Mouse (Mus musculus) intestine, embryonic 16.5 days (tissue): ENCODE measurements around the gene Plekhb2. TPM values are rescaled to one million over a fixed set of nuclear protein-coding genes. Genes with fewer than 3 reads are reported as not detected.

ENCODE experiments used
- ATAC-seq: fragments of 200-750 bp; cut with Nextera tagmentation; 2 replicates; pipeline ENCODE4 v1.8.0; 2017; ENCODE audit warnings: moderate TSS enrichment, moderate library complexity
- H3K27ac ChIP-seq: fragments of 300-500 bp; sonication (generic); 2 replicates; pipeline ENCODE4 v1.5.1; 2014; ENCODE audit warnings: mild to moderate bottlenecking, low read length
- H3K27me3 ChIP-seq: fragments of 300-500 bp; sonication (generic); replicated peaks from 2 replicates; pipeline ENCODE4 v1.6.1; 2014; ENCODE audit warnings: low read length, control low read depth, mixed read lengths; ENCODE audit not compliant: control insufficient read depth, insufficient read depth
- H3K36me3 ChIP-seq: fragments of 300-500 bp; sonication (generic); 2 replicates; pipeline ENCODE4 v1.6.1; 2014; ENCODE audit warnings: low read length, control low read depth; ENCODE audit not compliant: control insufficient read depth, insufficient read depth
- H3K4me1 ChIP-seq: fragments of 300-500 bp; sonication (generic); 2 replicates; pipeline ENCODE4 v1.6.1; 2014; ENCODE audit warnings: low read length, control low read depth, mixed read lengths; ENCODE audit not compliant: control insufficient read depth, insufficient read depth
- H3K4me2 ChIP-seq: fragments of 300-500 bp; sonication (generic); 2 replicates; pipeline ENCODE4 v1.6.1; 2014; ENCODE audit warnings: low read depth, low read length, control low read depth
- H3K4me3 ChIP-seq: fragments of 300-500 bp; sonication (generic); 2 replicates; pipeline ENCODE4 v1.5.1; 2014; ENCODE audit warnings: mild to moderate bottlenecking, low read length
- H3K9ac ChIP-seq: fragments of 300-500 bp; sonication (generic); 2 replicates; pipeline ENCODE4 v1.6.1; 2014; ENCODE audit warnings: low read depth, low read length
- H3K9me3 ChIP-seq: fragments of 300-500 bp; sonication (generic); 2 replicates; pipeline ENCODE4 v1.6.1; 2016; ENCODE audit warnings: low read length, control low read depth; ENCODE audit not compliant: control insufficient read depth
- WGBS: fragments of 180-500 bp; shearing (Covaris S2); extraction: QIAGEN DNeasy Blood & Tissue Kit; methylation state at CpG from one replicate; pipeline ENCODE4 v1.1.7; 2014; 5-methylcytosine and 5-hydroxymethylcytosine counted together
- polyA plus RNA-seq: library from polyadenylated mRNA; unstranded; fragments of >200 nt; fragmentation: Nextera tagmentation; extraction: Ambion mirVana; gene quantifications from 2 replicates; pipeline ENCODE4 v1.2.1, GENCODE M21; 2015

Plekhb2 gene
- polyA plus RNA-seq, 1 experiment from 2014 or later, result 118 TPM

DNA sequence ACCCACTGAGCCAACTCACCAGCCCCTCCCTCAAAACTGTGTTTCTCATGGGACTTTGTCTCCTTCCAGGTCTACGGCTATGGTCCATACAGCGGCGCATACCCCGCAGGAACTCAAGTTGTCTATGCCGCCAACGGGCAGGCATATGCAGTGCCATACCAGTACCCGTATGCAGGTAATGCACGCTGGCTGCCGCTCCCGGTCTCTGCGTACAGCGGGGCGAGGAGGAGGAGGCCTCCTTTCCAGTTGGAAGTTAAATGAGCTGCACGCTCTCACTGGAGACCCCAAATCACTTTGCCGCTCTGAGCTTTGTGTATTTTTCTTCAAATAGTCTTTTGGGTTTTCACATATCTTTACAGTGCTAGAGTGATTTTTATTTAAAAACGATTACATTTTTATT, 19.5 kb downstream of the Plekhb2 start:
- Histone ChIP-seq H3K27me3 (no peaks in the 10 kb centered on the region), H3K4me1 (no peaks in the 10 kb centered on the region), H3K27ac (no peak overlapping the region), H3K9me3 (no peaks in the 10 kb centered on the region), H3K4me3 (no peak overlapping the region), H3K36me3 (peaks cover 14% of the 10 kb centered on the region; the same call in 1 of the 2 replicates), H3K4me2 (no peak overlapping the region), H3K9ac (no peak overlapping the region)
- ATAC-seq, result no peak
- 96% methylated on average over 16 of the region's 16 CpGs for WGBS

DNA sequence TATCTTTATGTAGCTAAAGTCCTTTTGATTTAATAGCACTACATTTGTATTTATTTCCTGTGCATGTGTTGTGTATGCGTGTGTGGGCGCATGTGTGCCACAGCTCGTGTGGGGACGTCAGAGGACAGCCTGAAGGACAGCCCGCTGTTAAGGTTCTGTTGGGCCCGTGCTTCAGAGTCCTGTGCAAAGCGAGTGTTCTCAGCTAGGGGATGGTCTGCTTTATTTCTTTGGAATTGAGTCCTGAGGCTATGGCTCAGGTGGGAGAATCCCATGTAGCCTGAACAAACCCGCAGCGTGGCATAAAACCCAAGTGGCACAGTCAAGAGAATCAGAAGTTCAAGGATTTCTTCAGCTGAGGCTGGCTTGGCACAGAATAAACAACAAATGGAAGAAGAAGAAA, 21.4 kb downstream of the Plekhb2 start:
- Histone ChIP-seq H3K27ac (no peak overlapping the region), H3K9ac (no peak overlapping the region), H3K4me2 (no peak overlapping the region), H3K27me3 (no peaks in the 10 kb centered on the region), H3K9me3 (no peaks in the 10 kb centered on the region), H3K4me1 (no peaks in the 10 kb centered on the region), H3K36me3 (peaks cover 18% of the 10 kb centered on the region), H3K4me3 (no peak overlapping the region)
- no peak for ATAC-seq
- 93% methylated on average over 9 of the region's 9 CpGs for WGBS

DNA sequence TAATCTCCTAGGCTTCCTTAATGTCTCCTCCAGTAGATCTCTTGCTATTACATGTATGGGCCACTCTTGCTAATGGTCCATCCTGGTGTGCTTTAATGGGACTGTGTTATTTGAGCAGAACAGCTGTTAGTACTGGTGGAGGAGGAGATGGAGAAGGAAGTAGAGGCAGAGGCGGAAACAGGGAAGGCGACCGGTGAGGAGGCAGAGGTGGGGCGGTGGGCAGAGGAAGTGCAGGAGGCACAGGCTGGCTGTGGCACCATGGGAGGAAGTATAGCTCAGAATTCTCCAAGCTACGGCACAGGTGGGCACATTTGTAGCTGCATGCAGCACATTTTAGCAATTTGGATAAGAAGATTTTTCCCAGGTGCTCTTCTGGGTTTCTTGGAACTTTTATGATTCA, 23.8 kb downstream of the Plekhb2 start:
- Histone ChIP-seq H3K9ac (no peak overlapping the region), H3K27ac (no peak overlapping the region), H3K4me2 (no peak overlapping the region), H3K4me1 (no peaks in the 10 kb centered on the region), H3K36me3 (peaks cover 16% of the 10 kb centered on the region), H3K27me3 (no peaks in the 10 kb centered on the region), H3K4me3 (no peak overlapping the region), H3K9me3 (no peaks in the 10 kb centered on the region)
- no peak for ATAC-seq
- WGBS, result 88% methylated on average over 5 of the region's 5 CpGs

DNA sequence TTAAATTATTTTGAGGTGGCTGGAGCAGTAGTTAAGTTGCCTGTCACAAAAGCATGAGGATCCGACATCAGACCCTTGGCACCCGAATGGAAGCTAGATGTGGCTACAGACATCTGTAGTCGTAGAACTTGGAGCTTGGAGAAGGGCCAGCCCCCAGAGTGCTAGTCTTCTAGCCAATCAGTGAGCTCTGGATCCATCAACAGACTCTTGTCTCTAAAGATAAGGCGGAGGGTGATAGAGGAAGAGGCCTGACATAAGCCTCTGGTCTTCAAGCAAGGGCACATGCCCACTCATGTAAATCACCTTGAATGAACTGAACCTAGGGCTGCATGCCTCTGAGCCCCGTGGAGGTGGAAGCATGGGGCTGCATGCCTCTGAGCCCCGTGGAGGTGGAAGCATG, 29.8 kb downstream of the Plekhb2 start:
- H3K4me3 ChIP-seq, result no peak overlapping the region
- H3K9ac ChIP-seq, result no peak overlapping the region
- H3K27me3 ChIP-seq, result no peaks in the 10 kb centered on the region
- no peak overlapping the region for H3K27ac ChIP-seq
- H3K4me2 ChIP-seq, result no peak overlapping the region
- peaks cover 4% of the 10 kb centered on the region; the same call in 1 of the 2 replicates for H3K36me3 ChIP-seq
- H3K9me3 ChIP-seq, result peaks cover 3% of the 10 kb centered on the region; the same call in 1 of the 2 replicates
- WGBS, result 82% methylated on average over 6 of the region's 6 CpGs
- no peak for ATAC-seq
- H3K4me1 ChIP-seq, result no peaks in the 10 kb centered on the region

DNA sequence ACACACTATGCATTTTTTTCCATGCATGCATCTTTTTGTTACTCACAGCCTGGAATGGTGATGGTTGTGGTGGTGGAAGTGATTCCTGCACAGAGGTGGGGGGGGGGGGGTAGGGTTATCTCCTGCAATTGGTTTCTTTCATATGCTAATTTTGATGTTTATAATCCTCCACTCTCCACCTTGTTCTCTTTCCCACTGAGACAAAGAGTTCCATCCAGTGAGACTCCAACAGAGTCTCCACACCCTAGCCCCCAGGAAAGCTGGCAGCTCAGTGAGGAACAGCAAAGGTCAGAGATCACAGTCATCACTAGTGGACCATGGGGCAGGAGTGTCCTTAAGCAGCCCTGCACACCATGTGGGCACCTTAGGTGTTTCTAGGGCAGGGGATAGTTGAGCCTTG, 34.0 kb downstream of the Plekhb2 start:
- Histone ChIP-seq H3K4me1 (no peaks in the 10 kb centered on the region), H3K9ac (no peak overlapping the region), H3K36me3 (no peaks in the 10 kb centered on the region), H3K4me2 (no peak overlapping the region), H3K4me3 (no peak overlapping the region), H3K9me3 (peaks cover 3% of the 10 kb centered on the region; the same call in 1 of the 2 replicates), H3K27ac (no peak overlapping the region), H3K27me3 (no peaks in the 10 kb centered on the region)
- no peak for ATAC-seq

DNA sequence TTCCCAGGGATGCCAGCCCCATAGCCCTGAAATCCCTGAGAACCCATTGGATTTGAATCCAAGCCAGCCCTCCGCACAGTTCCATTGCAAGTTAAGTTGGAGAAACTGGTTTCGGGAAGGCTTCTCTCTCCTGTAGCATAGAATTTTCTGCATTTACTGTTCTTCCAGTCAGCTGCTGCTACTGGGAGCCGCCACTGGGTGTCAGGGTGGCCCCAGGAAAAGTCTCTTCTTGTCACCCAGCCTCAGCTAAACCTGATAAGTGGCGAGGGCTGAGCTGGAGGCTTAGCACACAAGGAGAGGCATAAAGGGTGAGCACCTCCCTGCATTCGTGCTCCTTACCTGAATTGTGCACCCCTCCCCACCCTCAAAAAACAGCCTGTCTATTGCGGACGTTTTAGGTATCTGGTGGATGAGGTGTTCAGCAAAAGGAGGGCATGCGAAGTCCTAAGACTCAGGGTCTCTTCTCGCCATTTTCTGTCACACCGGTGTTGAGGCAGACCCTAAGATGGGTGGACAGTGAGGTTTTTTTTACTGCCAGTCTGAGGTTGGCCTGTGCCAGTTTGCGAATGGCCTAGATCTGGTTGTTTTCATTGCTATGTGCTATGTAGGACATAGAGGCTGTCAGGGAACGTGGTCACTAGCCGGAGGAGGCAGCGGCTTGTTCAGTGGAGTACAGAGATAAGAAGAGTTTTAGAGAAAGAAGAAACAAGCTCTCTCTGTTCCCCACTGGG, 41.9 kb downstream of the Plekhb2 start:
- H3K9me3 ChIP-seq, result no peaks in the 10 kb centered on the region
- H3K4me2 ChIP-seq, result no peak overlapping the region
- H3K27ac ChIP-seq, result no peak overlapping the region
- no peak overlapping the region for H3K9ac ChIP-seq
- no peaks in the 10 kb centered on the region for H3K27me3 ChIP-seq
- H3K4me3 ChIP-seq, result no peak overlapping the region
- no peak for ATAC-seq
- no peaks in the 10 kb centered on the region for H3K36me3 ChIP-seq
- 57% methylated on average over 14 of the region's 14 CpGs for WGBS
- no peaks in the 10 kb centered on the region for H3K4me1 ChIP-seq

DNA sequence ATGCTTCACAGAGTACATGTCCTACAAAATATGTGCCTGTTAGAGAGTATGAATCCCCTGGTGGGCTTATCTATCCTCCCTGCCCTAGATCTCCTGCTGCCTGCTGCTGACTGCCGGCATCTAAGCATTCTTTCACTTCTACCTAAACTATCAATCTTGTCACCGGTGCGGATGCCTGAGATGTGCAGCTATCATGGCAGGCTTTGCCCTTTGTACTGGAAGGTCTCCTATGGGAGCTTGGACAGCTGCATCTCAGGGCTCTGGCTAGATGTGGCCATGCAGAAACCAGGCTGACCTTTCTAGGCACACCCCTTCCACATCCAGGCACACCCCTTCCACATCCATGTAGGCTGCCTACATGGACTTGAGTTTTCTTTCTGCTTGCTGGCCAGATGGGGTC, 42.7 kb downstream of the Plekhb2 start:
- H3K27ac ChIP-seq, result no peak overlapping the region
- no peak overlapping the region for H3K4me3 ChIP-seq
- H3K4me2 ChIP-seq, result no peak overlapping the region
- ATAC-seq, result no peak
- no peaks in the 10 kb centered on the region for H3K27me3 ChIP-seq
- no peak overlapping the region for H3K9ac ChIP-seq
- no peaks in the 10 kb centered on the region for H3K4me1 ChIP-seq
- no peaks in the 10 kb centered on the region for H3K36me3 ChIP-seq
- no peaks in the 10 kb centered on the region for H3K9me3 ChIP-seq
- WGBS, result 64% methylated on average over 3 of the region's 3 CpGs

DNA sequence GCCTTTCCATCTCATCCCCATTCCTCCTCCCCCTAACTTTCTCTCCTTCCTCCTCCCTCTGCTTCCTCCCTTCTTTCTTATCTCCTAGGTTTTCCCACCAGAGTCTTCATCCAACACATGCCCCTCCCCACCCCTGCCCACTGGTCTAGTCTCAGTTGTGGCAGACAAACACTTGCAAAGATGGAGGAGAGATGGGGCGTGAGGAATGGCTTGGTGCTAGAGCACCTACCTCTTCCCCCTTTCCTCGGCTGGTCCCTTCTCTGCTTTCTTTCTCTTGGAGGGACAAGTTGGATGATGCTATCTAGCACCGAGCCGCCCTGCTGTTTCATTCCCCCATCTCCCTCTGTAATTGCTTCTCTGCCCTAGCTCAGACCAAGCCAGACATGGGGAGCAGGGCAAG, 43.6 kb downstream of the Plekhb2 start:
- no peak for ATAC-seq
- Histone ChIP-seq H3K4me2 (no peak overlapping the region), H3K27ac (no peak overlapping the region), H3K27me3 (no peaks in the 10 kb centered on the region), H3K4me3 (no peak overlapping the region), H3K9me3 (no peaks in the 10 kb centered on the region), H3K36me3 (no peaks in the 10 kb centered on the region), H3K9ac (no peak overlapping the region), H3K4me1 (no peaks in the 10 kb centered on the region)
- 93% methylated on average over 4 of the region's 4 CpGs for WGBS

DNA sequence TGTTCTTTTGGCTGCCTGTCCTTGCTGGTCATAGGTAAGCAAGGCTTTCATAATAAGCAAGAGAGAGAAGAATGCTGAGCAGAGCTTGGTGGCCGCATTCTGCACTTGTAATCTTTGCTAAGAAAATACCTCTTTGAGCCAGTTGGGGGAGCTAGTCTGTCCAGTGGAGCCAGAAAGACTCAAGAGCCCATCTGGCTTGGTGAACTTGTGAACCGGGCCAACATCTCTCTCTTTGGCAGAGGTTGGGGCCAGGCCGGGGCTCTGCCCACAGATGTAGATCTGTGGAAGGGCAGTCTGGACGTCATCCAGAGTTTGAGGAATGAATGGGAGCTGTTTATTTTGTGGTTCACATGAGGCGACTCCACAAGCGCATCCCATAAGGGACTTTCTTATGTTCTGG, 44.1 kb downstream of the Plekhb2 start:
- no peaks in the 10 kb centered on the region for H3K27me3 ChIP-seq
- no peak overlapping the region for H3K27ac ChIP-seq
- no peak overlapping the region for H3K4me2 ChIP-seq
- H3K9ac ChIP-seq, result no peak overlapping the region
- 51% methylated on average over 6 of the region's 6 CpGs for WGBS
- H3K9me3 ChIP-seq, result no peaks in the 10 kb centered on the region
- no peak for ATAC-seq
- H3K4me3 ChIP-seq, result no peak overlapping the region
- no peaks in the 10 kb centered on the region for H3K36me3 ChIP-seq
- no peaks in the 10 kb centered on the region for H3K4me1 ChIP-seq

DNA sequence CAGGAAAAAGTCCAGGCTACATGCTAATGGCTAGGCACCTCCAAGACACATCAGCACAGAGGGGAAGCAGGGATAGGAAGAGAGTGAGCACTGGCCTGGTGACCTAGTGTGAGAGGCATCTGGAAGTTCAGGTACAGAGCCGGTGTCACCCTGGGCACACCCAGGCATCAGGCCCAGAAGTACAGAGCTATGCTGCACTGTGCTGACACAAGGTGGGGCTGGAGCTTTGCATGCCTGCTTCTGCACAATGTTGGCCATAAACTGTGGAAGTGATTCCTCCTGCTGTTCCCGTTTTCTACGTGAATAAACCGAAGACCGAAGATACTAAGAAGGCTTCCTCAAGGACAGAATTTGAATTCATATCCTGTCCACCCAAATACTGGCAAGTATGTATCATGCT, 46.3 kb downstream of the Plekhb2 start:
- no peak overlapping the region for H3K9ac ChIP-seq
- no peaks in the 10 kb centered on the region for H3K27me3 ChIP-seq
- H3K4me1 ChIP-seq, result no peaks in the 10 kb centered on the region
- ATAC-seq, result no peak
- no peaks in the 10 kb centered on the region for H3K9me3 ChIP-seq
- H3K4me3 ChIP-seq, result no peak overlapping the region
- no peak overlapping the region for H3K4me2 ChIP-seq
- H3K36me3 ChIP-seq, result no peaks in the 10 kb centered on the region
- WGBS, result 78% methylated on average over 5 of the region's 5 CpGs
- no peak overlapping the region for H3K27ac ChIP-seq
